Mouse (Mus musculus) NIH3T3 (cell line): ENCODE measurements around the gene Hpcal1.
"Not testable (repeated sequence)": the region's sequence is repeated elsewhere in the genome, so short reads cannot be mapped to it uniquely, and the experiment has no call there.

Source experiments
- DNase-seq: peaks from one replicate; pipeline ENCODE4 v3.0.0-alpha.2; 2012; ENCODE audit warnings: low read depth

Hpcal1 gene

DNA sequence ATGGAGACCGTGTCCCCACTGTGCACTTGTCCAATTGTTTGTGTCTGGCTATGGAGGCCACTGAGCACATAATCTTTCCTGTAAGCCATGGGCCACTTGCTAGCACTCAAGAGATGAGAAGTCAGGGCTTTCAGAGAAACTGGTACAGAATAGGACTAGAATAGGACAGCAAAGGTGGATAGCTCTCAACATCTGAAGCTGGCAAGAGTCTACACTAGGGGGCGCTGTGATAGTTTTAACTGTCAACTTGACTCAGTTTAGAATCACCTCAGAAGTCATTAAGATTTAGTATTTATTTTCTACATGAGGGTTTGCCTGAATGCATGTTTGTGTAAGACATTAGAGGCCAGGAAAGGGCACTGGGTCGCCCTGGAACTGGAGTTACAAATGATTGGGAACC lies 98.8 kb downstream of the Hpcal1 start:
- no peak for DNase-seq

GRCm38 (mm10) chr12:17791111-17791510 lies 100.5 kb downstream of the Hpcal1 start:
- no peak for DNase-seq

GRCm38 (mm10) chr12:17792756-17793155 lies 102.1 kb downstream of the Hpcal1 start:
- DNase-seq, result no peak

- DNase-seq, result peak; percentile 77
Measured at GRCm38 (mm10) chr12:17795660-17796278, 105.1 kb downstream of the Hpcal1 start.

DNA sequence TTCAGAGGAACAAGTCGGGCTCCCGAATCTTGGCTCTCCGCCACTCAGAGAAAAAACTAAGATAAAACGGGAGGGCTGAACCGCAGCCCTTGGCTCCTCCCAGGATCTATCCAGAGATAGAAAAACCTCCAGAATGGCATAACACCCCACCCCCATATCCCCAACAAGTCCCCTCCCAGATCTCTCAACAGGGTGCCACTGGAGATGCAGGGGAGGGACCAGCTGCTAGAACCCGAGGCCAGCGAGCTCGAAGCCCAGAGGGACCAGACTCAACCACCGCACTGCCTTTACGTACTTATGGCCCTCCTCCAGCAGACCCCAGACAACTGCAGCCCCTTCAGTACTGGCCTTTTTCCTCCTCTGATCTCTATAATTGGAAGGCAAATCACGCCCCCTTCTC lies 107.6 kb downstream of the Hpcal1 start:
- DNase-seq, result not testable (repeated sequence)

DNA sequence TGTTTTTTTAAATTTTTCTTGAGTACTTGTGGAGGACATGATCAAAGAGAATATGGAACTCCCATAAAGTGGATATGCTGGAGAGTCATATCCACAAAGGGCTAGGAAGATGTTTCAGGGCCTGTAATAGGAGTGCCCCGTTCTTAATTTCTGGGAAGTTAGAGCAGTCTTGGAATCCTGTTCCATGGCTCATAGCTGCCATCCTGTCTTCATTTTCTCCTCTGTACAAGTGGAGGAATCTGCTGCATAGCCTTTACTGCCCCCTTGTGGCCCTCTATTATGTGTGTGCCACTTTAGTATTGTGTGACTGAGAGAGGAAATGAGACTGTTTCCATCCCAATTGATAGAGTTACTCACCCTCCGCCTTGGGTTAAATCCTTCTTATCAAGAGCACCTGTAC lies 117.9 kb downstream of the Hpcal1 start:
- DNase-seq, result peak; percentile 92

DNA sequence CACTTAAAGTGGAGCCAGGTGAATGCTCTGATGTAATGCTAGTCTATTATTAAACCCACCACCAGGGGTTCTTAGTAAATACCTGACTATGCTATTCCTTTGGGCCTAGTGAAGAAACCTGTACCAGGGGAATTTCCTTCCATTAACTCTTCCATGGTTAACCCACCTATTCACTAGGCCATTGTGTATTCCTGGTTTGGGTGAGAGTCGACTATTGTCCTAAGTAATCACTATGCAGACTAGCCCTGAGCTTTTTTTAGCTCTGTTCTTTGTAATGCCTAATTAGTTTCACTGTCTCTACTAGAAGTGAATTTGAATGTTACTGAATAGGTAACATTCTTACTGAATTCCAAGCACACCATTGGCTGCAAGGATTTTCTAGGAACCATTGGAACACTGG lies 144.6 kb downstream of the Hpcal1 start:
- not testable (repeated sequence) for DNase-seq
